Mouse (Mus musculus) liver, embryonic 14.5 days (tissue): ENCODE measurements around the gene Mid1. TPM values are rescaled to one million over a fixed set of nuclear protein-coding genes. Genes with fewer than 3 reads are reported as not detected.

Experiments used
- ATAC-seq: fragments of 200-750 bp; cut with Nextera tagmentation; 2 replicates; pipeline ENCODE4 v1.8.0; 2017; ENCODE audit warnings: moderate number of reproducible peaks, mild to moderate bottlenecking, moderate library complexity; ENCODE audit not compliant: insufficient read depth
- DNase-seq, 3 experiments: peaks; one replicate each; pipeline ENCODE4 v3.0.0-alpha.2; 2012 to 2013; ENCODE audit warnings: low read depth in 3 of 3, low spot score in 3 of 3
- H3K27ac ChIP-seq: fragments of 300-500 bp; sonication (generic); 2 replicates; pipeline ENCODE4 v1.5.1; 2014; ENCODE audit warnings: moderate library complexity, mild to moderate bottlenecking, control low read depth, inconsistent platforms
- H3K27me3 ChIP-seq: fragments of 300-500 bp; sonication (generic); 2 replicates; pipeline ENCODE4 v1.6.1; 2014; ENCODE audit warnings: mild to moderate bottlenecking, low read length, moderate library complexity; ENCODE audit not compliant: control insufficient read depth, insufficient read depth
- H3K36me3 ChIP-seq: fragments of 300-500 bp; sonication (generic); replicated peaks from 2 replicates; pipeline ENCODE4 v1.6.1; 2014; ENCODE audit warnings: low read depth; ENCODE audit not compliant: control insufficient read depth, insufficient read depth
- H3K4me1 ChIP-seq, 2 experiments: fragments of 200-500 bp in 1 of 2; fragments of 300-500 bp in 1 of 2; sonication (generic) in 1 of 2; replicated peaks; 2 replicates each; pipeline ENCODE4 v1.6.1; 2012 to 2014; ENCODE audit warnings: antibody characterized with exemption in 1 of 2, inconsistent platforms in 1 of 2, low read length in 1 of 2; ENCODE audit not compliant: control insufficient read depth in 2 of 2, insufficient read depth in 2 of 2
- H3K4me2 ChIP-seq: fragments of 300-500 bp; sonication (generic); 2 replicates; pipeline ENCODE4 v1.6.1; 2014; ENCODE audit warnings: low read depth, mild to moderate bottlenecking, control low read depth, moderate library complexity
- H3K4me3 ChIP-seq, 2 experiments: fragments of 200-500 bp in 1 of 2; fragments of 300-500 bp in 1 of 2; sonication (generic) in 1 of 2; 2 replicates each; pipeline ENCODE4 v1.5.1; 2012 to 2014; ENCODE audit warnings: low read depth in 2 of 2, low read length in 2 of 2, mild to moderate bottlenecking in 2 of 2, control low read depth in 1 of 2, inconsistent platforms in 1 of 2, moderate library complexity in 1 of 2; ENCODE audit not compliant: insufficient read depth in 1 of 2
- H3K9ac ChIP-seq: fragments of 300-500 bp; sonication (generic); replicated peaks from 2 replicates; pipeline ENCODE4 v1.6.1; 2014; ENCODE audit warnings: mild to moderate bottlenecking, control low read depth, moderate library complexity
- H3K9me3 ChIP-seq: fragments of 300-500 bp; sonication (generic); 2 replicates; pipeline ENCODE4 v1.6.1; 2016; ENCODE audit warnings: low read length, mixed read lengths; ENCODE audit not compliant: control insufficient read depth
- CTCF ChIP-seq: IDR thresholded peaks from 2 replicates; pipeline ENCODE4 v1.5.1; 2016; ENCODE audit warnings: antibody characterized with exemption, low read depth, control low read depth
- EP300 ChIP-seq: IDR thresholded peaks from 2 replicates; pipeline ENCODE4 v1.6.1; 2016; ENCODE audit warnings: antibody characterized with exemption, low read depth
- whole genome bisulfite sequencing: fragments of 180-500 bp; shearing (Covaris S2); extraction: QIAGEN DNeasy Blood & Tissue Kit; methylation state at CpG from one replicate; pipeline ENCODE4 v1.1.7; 2014; ENCODE audit not compliant: insufficient replicate concordance; 5-methylcytosine and 5-hydroxymethylcytosine counted together
- polyA plus RNA-seq, 2 experiments: library from polyadenylated mRNA; depleted of rRNA in 1 of 2; stranded (reverse) in 1 of 2; unstranded in 1 of 2; fragments of >200 nt; fragmentation: Nextera tagmentation in 1 of 2; extraction: Ambion mirVana in 1 of 2; gene quantifications; 2 replicates each; pipeline versions ENCODE4 v1.2.1 to v1.2.3; 2012 to 2014

Gene Mid1
- polyA plus RNA-seq, 2 experiments, result 1.1 to 1.2 TPM

DNA sequence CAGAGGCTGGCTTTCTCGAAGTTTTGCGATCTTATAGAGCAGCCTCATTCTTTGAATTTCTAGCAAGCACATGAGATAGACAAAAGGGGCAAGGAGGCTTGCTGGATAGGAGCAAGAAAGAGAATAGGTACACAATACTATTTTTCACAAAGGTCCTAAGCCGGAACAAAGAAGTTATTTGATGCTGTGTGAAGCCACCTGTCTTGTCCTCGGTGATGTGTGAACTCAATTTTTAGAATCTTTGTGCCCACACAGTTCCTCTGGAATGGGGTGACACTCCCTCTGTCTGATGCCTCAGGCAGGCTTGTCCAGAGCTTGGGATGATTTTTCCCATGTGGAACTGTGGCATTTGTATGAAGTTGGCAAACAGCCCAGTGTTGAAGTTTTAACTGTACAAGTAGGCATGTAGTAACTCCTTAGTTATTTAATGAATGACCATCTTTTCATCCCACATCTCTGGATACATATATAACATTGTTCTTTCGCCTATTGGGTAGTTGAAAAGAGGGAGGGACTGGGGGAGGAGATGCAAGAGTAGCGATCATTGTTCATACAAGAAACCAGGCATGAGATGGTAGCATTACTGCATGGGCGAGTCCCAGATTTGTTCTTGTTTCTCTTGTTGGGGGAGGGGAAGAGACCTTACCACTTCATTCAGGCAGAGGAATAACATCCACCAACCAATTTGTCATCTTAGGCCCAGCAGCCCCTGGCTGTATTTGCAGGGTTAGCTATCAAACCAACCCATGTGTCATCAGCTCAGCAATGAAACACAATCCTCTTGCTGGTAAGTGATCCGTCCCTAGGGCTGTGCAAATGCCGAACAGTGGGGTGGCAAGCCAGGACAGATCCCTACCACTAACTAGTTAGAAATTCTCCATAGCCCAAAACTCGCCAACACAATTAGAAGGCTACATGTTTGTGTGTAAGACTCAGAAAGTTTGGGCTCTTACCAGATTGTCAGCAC, 196.5 kb downstream of the Mid1 start:
- no peak for ATAC-seq
- no peak overlapping the region for H3K9ac ChIP-seq
- H3K4me3 ChIP-seq, result 0 out of 4 replicates have a peak overlapping the region, but pooled peaks of 1 of the 2 experiments have one; percentile 15
- 53% methylated on average over 10 of the region's 10 CpGs for WGBS
- H3K27ac ChIP-seq, result no peak overlapping the region
- DNase-seq, result no peak
- peaks cover 12% of the 10 kb centered on the region for H3K27me3 ChIP-seq
- H3K36me3 ChIP-seq, result no peaks in the 10 kb centered on the region
- H3K9me3 ChIP-seq, result no peaks in the 10 kb centered on the region
- peak overlapping the region; percentile 49 for H3K4me2 ChIP-seq
- H3K4me1 ChIP-seq, result no peaks in the 10 kb centered on the region
- TF ChIP-seq EP300 (no peak), CTCF (no peak)

- Histone ChIP-seq H3K27ac (no peak overlapping the region), H3K9ac (no peak overlapping the region), H3K4me1 (no peaks in the 10 kb centered on the region), H3K36me3 (no peaks in the 10 kb centered on the region), H3K27me3 (peaks cover 12% of the 10 kb centered on the region), H3K4me3 (no peak overlapping the region), H3K4me2 (no peak overlapping the region), H3K9me3 (no peaks in the 10 kb centered on the region)
- ATAC-seq, result no peak
- TF ChIP-seq CTCF (no peak), EP300 (no peak)
- 64% methylated on average over 1 of the region's 1 CpGs for WGBS
- no peak for DNase-seq
These were observed 197.2 kb downstream of the Mid1 start for GRCm38 (mm10) chrX:169882220-169882609.

GRCm38 (mm10) chrX:169883536-169884272, 198.7 kb downstream of the Mid1 start:
- DNase-seq, result no peak
- WGBS, result 42% methylated on average over 8 of the region's 8 CpGs

GRCm38 (mm10) chrX:169890541-169890940, 205.5 kb downstream of the Mid1 start:
- Histone ChIP-seq H3K9ac (no peak overlapping the region), H3K36me3 (no peaks in the 10 kb centered on the region), H3K27ac (no peak overlapping the region), H3K4me1 (no peaks in the 10 kb centered on the region), H3K9me3 (no peaks in the 10 kb centered on the region), H3K4me3 (no peak overlapping the region), H3K27me3 (no peaks in the 10 kb centered on the region; the same call in 1 of the 2 replicates), H3K4me2 (no peak overlapping the region)
- WGBS, result 55% methylated on average over 4 of the region's 4 CpGs
- ATAC-seq (no peak), DNase-seq (no peak)
- TF ChIP-seq EP300 (no peak), CTCF (no peak)

More at GRCm38 (mm10) chrX:169883536-169884272, 198.7 kb downstream of the Mid1 start:
- ATAC-seq, result no peak
- H3K4me2 ChIP-seq, result no peak overlapping the region
- no peak overlapping the region for H3K27ac ChIP-seq
- no peaks in the 10 kb centered on the region for H3K9me3 ChIP-seq
- H3K4me1 ChIP-seq, result no peaks in the 10 kb centered on the region
- H3K27me3 ChIP-seq, result peaks cover 12% of the 10 kb centered on the region
- H3K9ac ChIP-seq, result no peak overlapping the region
- TF ChIP-seq CTCF (no peak), EP300 (no peak)
- H3K36me3 ChIP-seq, result no peaks in the 10 kb centered on the region
- H3K4me3 ChIP-seq, result no peak overlapping the region

GRCm38 (mm10) chrX:169892100-169892499, 207.1 kb downstream of the Mid1 start:
- no peak overlapping the region for H3K4me3 ChIP-seq
- no peaks in the 10 kb centered on the region for H3K27me3 ChIP-seq
- H3K9me3 ChIP-seq, result no peaks in the 10 kb centered on the region
- H3K36me3 ChIP-seq, result no peaks in the 10 kb centered on the region
- no peak for ATAC-seq
- no peak for TF ChIP-seq EP300
- TF ChIP-seq CTCF, result no peak
- H3K27ac ChIP-seq, result no peak overlapping the region
- no peak overlapping the region for H3K4me2 ChIP-seq
- no peak for DNase-seq
- H3K9ac ChIP-seq, result no peak overlapping the region
- no peaks in the 10 kb centered on the region for H3K4me1 ChIP-seq
